Mouse (Mus musculus) cortical plate, adult 2 months (tissue): ENCODE data around the gene Orai3. TPM values are rescaled to one million over a fixed set of nuclear protein-coding genes. Genes with fewer than 3 reads are reported as not detected.
A peak's percentile ranks its signal among the peaks of the same experiment; 100 is the strongest.
"Not testable (repeated sequence)": the region's sequence is repeated elsewhere in the genome, so short reads cannot be mapped to it uniquely, and the experiment has no call there.

Experiments used
- H3K27ac ChIP-seq: fragments of 200-500 bp; 2 replicates; pipeline ENCODE4 v1.5.1; 2012; ENCODE audit warnings: low read length, control low read depth, inconsistent platforms; ENCODE audit not compliant: insufficient read depth
- H3K4me1 ChIP-seq: fragments of 200-500 bp; 2 replicates; pipeline ENCODE4 v1.6.1; 2011; ENCODE audit warnings: low read length; ENCODE audit not compliant: control insufficient read depth, insufficient read depth
- H3K4me3 ChIP-seq: fragments of 200-500 bp; 2 replicates; pipeline ENCODE4 v1.5.1; 2011; ENCODE audit warnings: mild to moderate bottlenecking, low read length, control low read depth; ENCODE audit not compliant: insufficient read depth
- CTCF ChIP-seq: fragments of 200-500 bp; IDR thresholded peaks from 2 replicates; pipeline ENCODE4 v1.5.1; 2011; ENCODE audit warnings: mild to moderate bottlenecking, control low read depth, low read length; ENCODE audit not compliant: insufficient read depth; ENCODE audit errors: extremely low read depth
- POLR2A ChIP-seq: fragments of 200-500 bp; IDR thresholded peaks from 2 replicates; pipeline ENCODE4 v1.6.1; 2011; ENCODE audit warnings: mild to moderate bottlenecking, low read length, control low read depth; ENCODE audit not compliant: insufficient read depth; ENCODE audit errors: extremely low read depth
- polyA plus RNA-seq: library from polyadenylated mRNA; depleted of rRNA; stranded (reverse); fragments of >200 nt; gene quantifications from 2 replicates; pipeline ENCODE4 v1.2.3, GENCODE M21; 2012; rRNA removed

Gene Orai3
- polyA plus RNA-seq: 24.6 and 25.0 TPM in 2 replicates

- H3K27ac ChIP-seq: peak within 1 kb of the TSS; percentile 89
- peak within 1 kb of the TSS; percentile 46 for H3K4me3 ChIP-seq
- TF ChIP-seq CTCF: no peak
- TF ChIP-seq POLR2A: peak; percentile 92
- H3K4me1 ChIP-seq: no peaks in the 10 kb centered on the region; the same call in 1 of the 2 replicates
Measured at GRCm38 (mm10) chr7:127769651-127770038, at the start of gene Orai3. TSS of gene Orai3 (plus strand) at chr7:127769815.

- TF ChIP-seq POLR2A (no peak), CTCF (no peak)
- H3K27ac ChIP-seq: no peak overlapping the region
- H3K4me3 ChIP-seq: no peak overlapping the region
- no peaks in the 10 kb centered on the region for H3K4me1 ChIP-seq
Measured at GRCm38 (mm10) chr7:127725490-127725889, 44.1 kb upstream of the Orai3 start.

- TF ChIP-seq POLR2A (no peak), CTCF (no peak)
- H3K27ac ChIP-seq: no peak overlapping the region
Measured at GRCm38 (mm10) chr7:127725924-127726323, 43.7 kb upstream of the Orai3 start.

DNA sequence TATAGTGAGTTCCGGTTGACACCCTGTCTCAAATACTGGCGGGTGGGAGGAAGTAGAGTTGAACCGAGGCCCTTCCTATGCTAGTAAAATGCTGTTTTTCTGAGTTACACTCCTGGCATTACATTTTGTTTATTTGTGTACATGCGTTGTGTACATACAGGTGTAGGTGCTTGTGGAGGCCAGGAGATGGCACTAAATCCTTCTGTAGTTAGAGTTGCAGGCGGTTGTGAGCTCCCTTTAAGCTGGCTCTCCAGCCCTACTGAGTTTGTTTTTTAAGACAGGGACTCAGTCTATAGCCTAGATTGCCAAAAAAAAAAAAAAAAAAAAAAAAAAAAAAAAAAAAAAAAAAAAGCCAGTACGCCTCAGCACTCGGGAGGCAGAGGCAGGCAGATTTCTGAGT is 41.7 kb upstream of the Orai3 start:
- no peak overlapping the region for H3K4me3 ChIP-seq
- H3K4me1 ChIP-seq: no peaks in the 10 kb centered on the region
- TF ChIP-seq POLR2A: no peak
- TF ChIP-seq CTCF: no peak
- no peak overlapping the region for H3K27ac ChIP-seq

More at GRCm38 (mm10) chr7:127725924-127726323, 43.7 kb upstream of the Orai3 start:
- H3K4me3 ChIP-seq: no peak overlapping the region
- H3K4me1 ChIP-seq: no peaks in the 10 kb centered on the region

DNA sequence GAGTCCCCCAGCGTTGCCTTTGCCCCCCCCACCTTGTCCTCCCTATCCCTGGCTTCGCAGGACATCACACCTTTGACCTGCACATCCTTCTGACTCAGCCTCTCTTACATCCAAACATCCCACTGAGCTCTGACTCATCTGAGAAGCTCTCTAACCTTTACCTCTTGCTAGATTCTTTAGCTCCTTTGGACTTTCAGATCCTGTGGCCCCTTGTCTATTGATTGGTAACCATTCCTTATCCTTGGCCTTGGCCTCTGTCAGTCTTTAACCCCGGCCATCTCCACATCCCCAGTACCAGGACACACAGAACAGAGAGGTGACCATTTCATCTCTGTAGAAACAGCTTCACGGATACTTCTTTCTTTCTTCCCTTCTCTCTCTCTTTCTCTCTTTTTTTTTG is 39.4 kb upstream of the Orai3 start:
- no peak overlapping the region for H3K27ac ChIP-seq
- no peak overlapping the region for H3K4me3 ChIP-seq
- no peaks in the 10 kb centered on the region for H3K4me1 ChIP-seq
- TF ChIP-seq CTCF (no peak), POLR2A (no peak)

- not testable (repeated sequence) for H3K27ac ChIP-seq, H3K4me1 ChIP-seq, H3K4me3 ChIP-seq
Measured at GRCm38 (mm10) chr7:127732066-127732465, 37.5 kb upstream of the Orai3 start, which contains the start of gene Ctf2. TSS of gene Ctf2 (minus strand) at chr7:127732166.

GRCm38 (mm10) chr7:127744366-127745045 is 25.1 kb upstream of the Orai3 start, which contains the start of gene Fbxl19:
TSS of gene Fbxl19 (plus strand) at chr7:127744543.
- no peaks in the 10 kb centered on the region for H3K4me1 ChIP-seq
- H3K27ac ChIP-seq: no peak within 1 kb of the TSS

GRCm38 (mm10) chr7:127745251-127745651 is 24.4 kb upstream of the Orai3 start:
- H3K4me3 ChIP-seq: peak overlapping the region; percentile 32
- no peaks in the 10 kb centered on the region for H3K4me1 ChIP-seq
- H3K27ac ChIP-seq: no peak overlapping the region
- no peak for TF ChIP-seq CTCF
- peak; percentile 63; the same call in 1 of the 2 replicates for TF ChIP-seq POLR2A

More at GRCm38 (mm10) chr7:127744366-127745045, 25.1 kb upstream of the Orai3 start, which contains the start of gene Fbxl19:
- peak within 1 kb of the TSS; percentile 32 for H3K4me3 ChIP-seq
- TF ChIP-seq CTCF: peak; percentile 57
- TF ChIP-seq POLR2A: no peak

- Histone ChIP-seq H3K4me1 (no peaks in the 10 kb centered on the region), H3K4me3 (peak overlapping the region; percentile 32), H3K27ac (no peak overlapping the region)
- TF ChIP-seq POLR2A (peak; percentile 89), CTCF (no peak)
Measured at GRCm38 (mm10) chr7:127745652-127746493, 23.7 kb upstream of the Orai3 start.
